Mouse (Mus musculus) midbrain, embryonic 16.5 days (tissue): ENCODE measurements around the gene Opa3. TPM values are rescaled to one million over a fixed set of nuclear protein-coding genes. Genes with fewer than 3 reads are reported as not detected.
A peak's percentile ranks its signal among the peaks of the same experiment; 100 is the strongest.

ENCODE experiments used
- ATAC-seq: fragments of 200-750 bp; cut with Nextera tagmentation; 2 replicates; pipeline ENCODE4 v1.8.0; 2017; ENCODE audit warnings: moderate TSS enrichment
- H3K27ac ChIP-seq: fragments of 300-500 bp; sonication (generic); 2 replicates; pipeline ENCODE4 v1.5.1; 2014; ENCODE audit warnings: mild to moderate bottlenecking, low read length, mixed read lengths
- H3K27me3 ChIP-seq: fragments of 300-500 bp; sonication (generic); 2 replicates; pipeline ENCODE4 v1.6.1; 2014; ENCODE audit warnings: low read depth, low read length, mixed read lengths; ENCODE audit not compliant: control insufficient read depth, insufficient read depth
- H3K36me3 ChIP-seq: fragments of 300-500 bp; sonication (generic); 2 replicates; pipeline ENCODE4 v1.6.1; 2014; ENCODE audit warnings: mild to moderate bottlenecking, low read length, moderate library complexity, mixed read lengths; ENCODE audit not compliant: control insufficient read depth, insufficient read depth
- H3K4me1 ChIP-seq: fragments of 300-500 bp; sonication (generic); 2 replicates; pipeline ENCODE4 v1.6.1; 2014; ENCODE audit warnings: mild to moderate bottlenecking, low read length, mixed read lengths; ENCODE audit not compliant: control insufficient read depth, insufficient read depth
- H3K4me2 ChIP-seq: fragments of 300-500 bp; sonication (generic); 2 replicates; pipeline ENCODE4 v1.6.1; 2014; ENCODE audit warnings: mild to moderate bottlenecking, low read length, mixed read lengths
- H3K4me3 ChIP-seq: fragments of 300-500 bp; sonication (generic); 2 replicates; pipeline ENCODE4 v1.5.1; 2014; ENCODE audit warnings: low read depth, mild to moderate bottlenecking, low read length, moderate library complexity, mixed read lengths
- H3K9ac ChIP-seq: fragments of 300-500 bp; sonication (generic); 2 replicates; pipeline ENCODE4 v1.6.1; 2014; ENCODE audit warnings: low read depth, low read length, mixed read lengths
- H3K9me3 ChIP-seq: fragments of 300-500 bp; sonication (generic); replicated peaks from 2 replicates; pipeline ENCODE4 v1.6.1; 2014; ENCODE audit warnings: mild to moderate bottlenecking, low read length, mixed read lengths; ENCODE audit not compliant: control insufficient read depth, poor library complexity, severe bottlenecking
- WGBS: fragments of 180-500 bp; shearing (Covaris S2); extraction: QIAGEN DNeasy Blood & Tissue Kit; methylation state at CpG from one replicate; pipeline ENCODE4 v1.1.7; 2014; 5-methylcytosine and 5-hydroxymethylcytosine counted together
- polyA plus RNA-seq: library from polyadenylated mRNA; unstranded; fragments of >200 nt; fragmentation: Nextera tagmentation; extraction: Ambion mirVana; gene quantifications from 2 replicates; pipeline ENCODE4 v1.2.1, GENCODE M21; 2015

Gene Opa3
- polyA plus RNA-seq, 1 experiment from 2014 or later: 36.5 TPM

- H3K27me3 ChIP-seq: no peaks in the 10 kb centered on the region
- H3K9me3 ChIP-seq: no peaks in the 10 kb centered on the region
- peak overlapping the region; percentile 12; the same call in 1 of the 2 replicates for H3K4me2 ChIP-seq
- no peak for ATAC-seq
- peaks cover 20% of the 10 kb centered on the region for H3K36me3 ChIP-seq
- 7% methylated on average over 20 of the region's 20 CpGs for WGBS
- 0 out of 2 replicates have a peak overlapping the region, but pooled peaks have one; percentile 42 for H3K9ac ChIP-seq
- peaks cover 7% of the 10 kb centered on the region for H3K4me1 ChIP-seq
- no peak overlapping the region for H3K27ac ChIP-seq
- H3K4me3 ChIP-seq: peak overlapping the region; percentile 12; the same call in 1 of the 2 replicates
Observed at GRCm38 (mm10) chr7:19290969-19291596, 62.9 kb downstream of the Opa3 start.

- 15% methylated on average over 20 of the region's 22 CpGs for WGBS
- Histone ChIP-seq H3K27ac (0 out of 2 replicates have a peak overlapping the region, but pooled peaks have one; percentile 47), H3K4me1 (peaks cover 9% of the 10 kb centered on the region), H3K27me3 (no peaks in the 10 kb centered on the region), H3K4me3 (no peak overlapping the region), H3K9ac (no peak overlapping the region; the same call in 1 of the 2 replicates), H3K36me3 (peaks cover 15% of the 10 kb centered on the region), H3K4me2 (peak overlapping the region; percentile 27; the same call in 1 of the 2 replicates), H3K9me3 (no peaks in the 10 kb centered on the region)
- ATAC-seq: peak; percentile 53
Observed at GRCm38 (mm10) chr7:19295503-19296185, 67.5 kb downstream of the Opa3 start.

GRCm38 (mm10) chr7:19297034-19297433 is 68.9 kb downstream of the Opa3 start:
- no peak overlapping the region for H3K9ac ChIP-seq
- no peaks in the 10 kb centered on the region for H3K27me3 ChIP-seq
- no peak overlapping the region for H3K27ac ChIP-seq
- no peak for ATAC-seq
- peaks cover 15% of the 10 kb centered on the region for H3K36me3 ChIP-seq
- 87% methylated on average over 6 of the region's 6 CpGs for WGBS
- no peak overlapping the region for H3K4me2 ChIP-seq
- no peak overlapping the region for H3K4me3 ChIP-seq
- H3K9me3 ChIP-seq: no peaks in the 10 kb centered on the region
- H3K4me1 ChIP-seq: peaks cover 8% of the 10 kb centered on the region

GRCm38 (mm10) chr7:19297794-19298193 is 69.7 kb downstream of the Opa3 start:
- Histone ChIP-seq H3K36me3 (peaks cover 14% of the 10 kb centered on the region), H3K27me3 (peaks cover under 1% of the 10 kb centered on the region), H3K4me3 (no peak overlapping the region), H3K9me3 (no peaks in the 10 kb centered on the region), H3K4me2 (no peak overlapping the region), H3K27ac (no peak overlapping the region), H3K9ac (no peak overlapping the region), H3K4me1 (peaks cover 13% of the 10 kb centered on the region)
- no peak for ATAC-seq
- WGBS: 92% methylated on average over 5 of the region's 5 CpGs

- H3K9me3 ChIP-seq: no peaks in the 10 kb centered on the region
- peaks cover 20% of the 10 kb centered on the region for H3K4me1 ChIP-seq
- H3K4me2 ChIP-seq: no peak overlapping the region
- H3K4me3 ChIP-seq: no peak overlapping the region
- no peak overlapping the region for H3K9ac ChIP-seq
- peaks cover 6% of the 10 kb centered on the region for H3K36me3 ChIP-seq
- peaks cover 12% of the 10 kb centered on the region for H3K27me3 ChIP-seq
- no peak for ATAC-seq
- H3K27ac ChIP-seq: no peak overlapping the region
- 25% methylated on average over 3 of the region's 3 CpGs for WGBS
Observed at GRCm38 (mm10) chr7:19299194-19299593, 71.1 kb downstream of the Opa3 start.

- peak overlapping the region; percentile 52 for H3K9ac ChIP-seq
- H3K9me3 ChIP-seq: no peaks in the 10 kb centered on the region
- no peaks in the 10 kb centered on the region for H3K36me3 ChIP-seq
- peaks cover 26% of the 10 kb centered on the region for H3K4me1 ChIP-seq
- peak overlapping the region; percentile 56 for H3K4me2 ChIP-seq
- WGBS: under 1% methylated on average over 29 of the region's 29 CpGs
- peaks cover 22% of the 10 kb centered on the region for H3K27me3 ChIP-seq
- ATAC-seq: peak; percentile 86
- peak overlapping the region; percentile 49 for H3K4me3 ChIP-seq
- H3K27ac ChIP-seq: no peak overlapping the region
Observed at GRCm38 (mm10) chr7:19300501-19301421, 72.6 kb downstream of the Opa3 start.

- Histone ChIP-seq H3K36me3 (no peaks in the 10 kb centered on the region), H3K4me1 (peaks cover 26% of the 10 kb centered on the region), H3K9ac (peak overlapping the region; percentile 52), H3K9me3 (no peaks in the 10 kb centered on the region), H3K4me3 (peak overlapping the region; percentile 37), H3K27me3 (peaks cover 31% of the 10 kb centered on the region), H3K4me2 (peak overlapping the region; percentile 56), H3K27ac (no peak overlapping the region)
- peak; percentile 34 for ATAC-seq
- WGBS: 7% methylated on average over 16 of the region's 16 CpGs
Observed at GRCm38 (mm10) chr7:19301461-19302263, 73.5 kb downstream of the Opa3 start.
